Mouse (Mus musculus): Measurements from ENCODE around the gene Npas2. TPM values are rescaled to one million over a fixed set of nuclear protein-coding genes. Genes with fewer than 3 reads are reported as not detected.

Npas2 gene
- polyA plus RNA-seq, 1 experiment from 2014 or later = 0.11 TPM

DNA sequence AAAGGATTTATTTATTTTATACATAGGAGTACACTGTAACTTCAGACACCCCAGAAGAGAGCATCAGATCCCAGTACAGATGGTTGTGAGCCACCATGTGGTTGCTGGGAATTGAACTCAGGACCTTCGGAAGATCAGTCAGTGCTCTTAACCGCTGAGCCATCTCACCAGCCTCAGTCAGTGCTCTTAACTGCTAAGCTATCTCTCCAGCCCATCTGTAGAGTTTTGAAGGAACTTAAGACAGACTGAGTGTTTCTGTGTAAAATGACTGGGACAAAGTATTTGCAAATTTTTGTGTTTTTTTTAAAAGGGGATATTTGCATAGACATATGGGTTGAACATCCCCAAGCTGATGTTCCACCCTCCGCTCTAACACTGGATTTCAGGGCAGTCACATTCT, 206.6 kb downstream of the Npas2 start:
- ATAC-seq (replicated peaks; ENCODE audit: low FRiP score) = no peak
- Histone ChIP-seq H3K27ac (ENCODE audit: low read depth, low read length) (no peak overlapping the region), H3K36me3 (ENCODE audit: control insufficient read depth, insufficient read depth, low read length) (0 out of 2 replicates have a peak, but pooled peaks cover 5% of the 10 kb centered on the region), H3K4me2 (no peak overlapping the region), H3K9me3 (ENCODE audit: control insufficient read depth, low read length) (peaks cover 5% of the 10 kb centered on the region; the same call in 1 of the 2 replicates), H3K4me3 (ENCODE audit: low read depth, low read length) (no peak overlapping the region), H3K9ac (ENCODE audit: low read depth, low read length) (no peak overlapping the region), H3K27me3 (replicated peaks; ENCODE audit: control insufficient read depth, insufficient read depth, low read length) (no peaks in the 10 kb centered on the region), H3K4me1 (replicated peaks; ENCODE audit: control insufficient read depth, insufficient read depth, low read length) (peaks cover 20% of the 10 kb centered on the region)
- DNase-seq (ENCODE audit: low spot score) = no peak
- 85% methylated on average over 3 of the region's 3 CpGs for WGBS

DNA sequence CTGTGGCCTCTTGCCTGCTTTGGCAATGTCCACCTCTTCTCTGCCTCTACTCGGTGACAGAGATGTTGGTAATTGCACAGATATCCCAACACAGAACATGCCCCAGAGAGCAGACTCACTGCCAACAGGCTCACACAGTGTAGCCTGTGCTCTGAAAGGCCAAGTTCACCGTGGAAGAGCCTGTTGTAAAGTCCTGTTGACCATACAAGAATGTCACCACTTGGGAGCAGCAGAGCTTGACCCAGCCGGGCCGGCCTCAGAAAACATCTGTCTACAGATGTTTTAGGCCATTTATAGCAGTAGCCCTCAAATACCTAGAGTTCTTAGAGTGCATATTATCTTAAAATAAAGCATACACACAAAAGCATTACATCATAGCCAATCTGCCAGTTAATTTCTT, 213.6 kb downstream of the Npas2 start:
- Histone ChIP-seq H3K4me2 (no peak overlapping the region), H3K4me1 (replicated peaks; ENCODE audit: control insufficient read depth, insufficient read depth, low read length) (peaks cover 10% of the 10 kb centered on the region), H3K36me3 (ENCODE audit: control insufficient read depth, insufficient read depth, low read length) (no peaks in the 10 kb centered on the region), H3K9me3 (ENCODE audit: control insufficient read depth, low read length) (no peaks in the 10 kb centered on the region), H3K9ac (ENCODE audit: low read depth, low read length) (no peak overlapping the region), H3K4me3 (ENCODE audit: low read depth, low read length) (no peak overlapping the region), H3K27ac (ENCODE audit: low read depth, low read length) (no peak overlapping the region), H3K27me3 (replicated peaks; ENCODE audit: control insufficient read depth, insufficient read depth, low read length) (no peaks in the 10 kb centered on the region)
- ATAC-seq (replicated peaks; ENCODE audit: low FRiP score) (no peak), DNase-seq (ENCODE audit: low spot score) (no peak)
- WGBS = 81% methylated on average over 4 of the region's 4 CpGs

DNA sequence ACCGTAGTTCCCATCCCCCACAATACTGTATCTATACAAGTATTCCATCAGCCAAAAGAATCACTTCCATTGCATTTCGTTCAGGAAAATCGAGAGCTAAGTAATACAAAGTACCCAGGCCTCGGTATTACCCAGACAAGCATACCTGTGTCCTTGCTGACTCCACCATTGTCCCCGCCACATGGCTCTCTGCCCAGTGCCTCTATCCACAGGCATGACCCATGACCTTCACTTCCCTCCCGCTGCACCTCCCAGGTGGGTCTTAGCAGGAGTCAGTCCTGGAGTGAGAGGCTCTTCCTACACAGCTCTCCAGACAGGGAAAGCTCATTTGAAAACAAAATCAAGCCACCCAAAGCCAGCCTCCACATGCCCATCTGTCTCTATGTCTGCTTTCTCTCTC, 214.6 kb downstream of the Npas2 start:
- H3K4me1 ChIP-seq (replicated peaks; ENCODE audit: control insufficient read depth, insufficient read depth, low read length) = peaks cover 10% of the 10 kb centered on the region
- no peak overlapping the region for H3K27ac ChIP-seq (ENCODE audit: low read depth, low read length)
- H3K9ac ChIP-seq (ENCODE audit: low read depth, low read length) = no peak overlapping the region
- no peaks in the 10 kb centered on the region for H3K9me3 ChIP-seq (ENCODE audit: control insufficient read depth, low read length)
- H3K27me3 ChIP-seq (replicated peaks; ENCODE audit: control insufficient read depth, insufficient read depth, low read length) = no peaks in the 10 kb centered on the region
- 86% methylated on average over 6 of the region's 6 CpGs for WGBS
- no peaks in the 10 kb centered on the region for H3K36me3 ChIP-seq (ENCODE audit: control insufficient read depth, insufficient read depth, low read length)
- DNase-seq (ENCODE audit: low spot score) (no peak), ATAC-seq (replicated peaks; ENCODE audit: low FRiP score) (no peak)
- H3K4me3 ChIP-seq (ENCODE audit: low read depth, low read length) = no peak overlapping the region
- H3K4me2 ChIP-seq = no peak overlapping the region

DNA sequence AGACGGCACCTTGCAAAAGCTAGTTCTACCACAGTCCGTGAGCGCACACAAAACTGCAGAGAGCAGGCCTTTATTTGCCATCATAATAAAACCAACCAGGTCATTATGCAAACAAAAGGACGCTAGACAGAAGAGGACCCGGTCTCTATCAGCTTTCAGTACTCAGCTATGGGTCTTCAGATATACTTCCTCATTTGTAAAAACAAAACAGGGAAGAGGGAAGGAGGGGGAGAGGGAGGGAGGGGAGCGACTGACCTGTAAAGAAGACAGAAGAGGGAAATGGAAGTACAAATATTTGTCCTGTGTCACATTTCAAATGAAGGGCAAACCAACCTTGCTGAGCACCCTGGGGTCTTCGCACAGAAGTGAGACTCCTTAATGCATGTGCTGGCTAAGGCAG, 215.1 kb downstream of the Npas2 start:
- H3K9ac ChIP-seq (ENCODE audit: low read depth, low read length) = no peak overlapping the region
- DNase-seq (ENCODE audit: low spot score) = no peak
- H3K4me1 ChIP-seq (replicated peaks; ENCODE audit: control insufficient read depth, insufficient read depth, low read length) = peaks cover 6% of the 10 kb centered on the region; the same call in 1 of the 2 replicates
- no peak for ATAC-seq (replicated peaks; ENCODE audit: low FRiP score)
- 54% methylated on average over 7 of the region's 7 CpGs for WGBS
- H3K4me2 ChIP-seq = no peak overlapping the region
- no peaks in the 10 kb centered on the region for H3K36me3 ChIP-seq (ENCODE audit: control insufficient read depth, insufficient read depth, low read length)
- no peaks in the 10 kb centered on the region for H3K9me3 ChIP-seq (ENCODE audit: control insufficient read depth, low read length)
- H3K4me3 ChIP-seq (ENCODE audit: low read depth, low read length) = no peak overlapping the region
- H3K27ac ChIP-seq (ENCODE audit: low read depth, low read length) = no peak overlapping the region
- no peaks in the 10 kb centered on the region for H3K27me3 ChIP-seq (replicated peaks; ENCODE audit: control insufficient read depth, insufficient read depth, low read length)

DNA sequence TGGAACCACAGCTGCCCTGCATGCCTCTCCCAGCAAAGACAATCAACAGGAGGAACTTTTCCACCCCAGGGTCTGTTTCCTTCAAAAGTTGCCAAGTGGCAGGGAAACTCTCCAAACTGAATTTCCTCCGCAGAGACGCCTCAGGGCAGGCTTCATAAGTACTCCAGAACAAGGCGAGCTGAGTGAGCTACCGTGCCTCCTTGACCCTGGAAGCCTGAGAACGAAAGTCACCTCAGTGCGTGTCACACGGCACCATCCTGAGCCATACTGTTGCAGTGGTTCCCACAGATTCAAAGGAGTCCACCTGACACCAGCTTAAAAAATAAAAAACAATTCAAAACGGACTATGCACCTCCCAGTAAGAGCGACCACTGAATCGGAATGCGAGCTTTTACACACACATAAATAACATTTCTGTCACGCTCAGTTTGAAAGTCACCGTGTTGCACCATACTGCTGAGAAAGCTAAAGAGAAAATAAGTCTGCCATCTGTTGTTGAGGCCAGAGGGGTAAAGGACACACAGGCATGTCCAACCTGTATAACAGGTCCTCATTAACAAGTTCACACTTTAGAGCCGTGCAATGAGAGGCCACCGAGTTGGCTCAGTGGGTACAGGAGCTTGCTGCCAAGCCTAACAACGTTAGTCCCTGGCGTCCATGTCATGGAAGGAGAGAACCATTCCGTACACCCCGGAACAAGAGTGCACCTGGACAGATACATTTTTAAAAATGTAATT, 216.7 kb downstream of the Npas2 start:
- Histone ChIP-seq H3K4me3 (ENCODE audit: low read depth, low read length) (no peak overlapping the region), H3K27me3 (replicated peaks; ENCODE audit: control insufficient read depth, insufficient read depth, low read length) (no peaks in the 10 kb centered on the region), H3K4me2 (no peak overlapping the region), H3K4me1 (replicated peaks; ENCODE audit: control insufficient read depth, insufficient read depth, low read length) (peaks cover 3% of the 10 kb centered on the region; the same call in 1 of the 2 replicates), H3K27ac (ENCODE audit: low read depth, low read length) (no peak overlapping the region), H3K36me3 (ENCODE audit: control insufficient read depth, insufficient read depth, low read length) (no peaks in the 10 kb centered on the region), H3K9me3 (ENCODE audit: control insufficient read depth, low read length) (no peaks in the 10 kb centered on the region), H3K9ac (ENCODE audit: low read depth, low read length) (no peak overlapping the region)
- WGBS = 89% methylated on average over 19 of the region's 19 CpGs
- ATAC-seq (replicated peaks; ENCODE audit: low FRiP score) (no peak), DNase-seq (ENCODE audit: low spot score) (no peak)

Small RNA genes lying within 50 kb of the gene (microRNA-seq; reads per million reads assigned to microRNA genes)
- not detected for gene Mir6349 (ENCODE audit: borderline number of aligned reads)

Other genes with a start within 250 kb of the Npas2 start
- 95.5 and 104 TPM in 2 replicates for gene Pdcl3, start 208.1 kb upstream of the Npas2 start, polyA plus RNA-seq (2014; fragmentation: Nextera tagmentation; extraction: Ambion mirVana)
- 694 and 768 TPM in 2 replicates for gene Rpl31, start 174.1 kb downstream of the Npas2 start, polyA plus RNA-seq (2014; fragmentation: Nextera tagmentation; extraction: Ambion mirVana)

Data from liver, embryonic 11.5 days (tissue).